Mouse (Mus musculus) MEL (cell line): Measurements from ENCODE around the gene Med12l. TPM values are rescaled to one million over a fixed set of nuclear protein-coding genes. Genes with fewer than 3 reads are reported as not detected.

Experiments used
- DNase-seq: peaks from one replicate; pipeline ENCODE4 v3.0.0; 2011; ENCODE audit warnings: low read depth, low spot score
- H3K27ac ChIP-seq: 2 replicates; pipeline ENCODE4 v1.5.1; 2012; ENCODE audit warnings: low read depth, mild to moderate bottlenecking, control low read depth, low read length, moderate library complexity; ENCODE audit not compliant: control insufficient read depth
- H3K27me3 ChIP-seq, 2 experiments: fragments of 150-350 bp in 1 of 2; sonication (generic) in 1 of 2; 2 replicates each; pipeline ENCODE4 v1.6.1; 2012; ENCODE audit warnings: low read length in 2 of 2, mild to moderate bottlenecking in 2 of 2, improper control_type of control experiment in 1 of 2, moderate library complexity in 1 of 2; ENCODE audit not compliant: insufficient read depth in 2 of 2, control insufficient read depth in 1 of 2
- H3K36me3 ChIP-seq, 2 experiments: 2 replicates each; pipeline ENCODE4 v1.6.1; 2012 to 2014; ENCODE audit warnings: low read length in 2 of 2, improper control_type of control experiment in 1 of 2, inconsistent platforms in 1 of 2, mild to moderate bottlenecking in 1 of 2; ENCODE audit not compliant: insufficient read depth in 2 of 2, control insufficient read depth in 1 of 2
- H3K4me1 ChIP-seq, 2 experiments: fragments of 150-350 bp in 1 of 2; sonication (generic) in 1 of 2; 2 replicates each; pipeline ENCODE4 v1.6.1; 2012; ENCODE audit warnings: low read length in 2 of 2, improper control_type of control experiment in 1 of 2, mild to moderate bottlenecking in 1 of 2; ENCODE audit not compliant: insufficient read depth in 2 of 2, control insufficient read depth in 1 of 2
- H3K4me3 ChIP-seq, 2 experiments: fragments of 150-350 bp in 1 of 2; sonication (generic) in 1 of 2; 2 replicates each; pipeline ENCODE4 v1.5.1; 2012; ENCODE audit warnings: low read depth in 2 of 2, low read length in 2 of 2, mild to moderate bottlenecking in 2 of 2, moderate library complexity in 2 of 2, control low read depth in 1 of 2, improper control_type of control experiment in 1 of 2; ENCODE audit not compliant: control insufficient read depth in 1 of 2, insufficient read depth in 1 of 2
- H3K79me2 ChIP-seq: 2 replicates; pipeline ENCODE4 v1.6.1; 2012; ENCODE audit warnings: mild to moderate bottlenecking, low read length, moderate library complexity; ENCODE audit not compliant: control insufficient read depth, poor library complexity, insufficient read depth
- H3K9ac ChIP-seq: 2 replicates; pipeline ENCODE4 v1.6.1; 2012; ENCODE audit warnings: low read depth, mild to moderate bottlenecking, control low read depth, low read length, moderate library complexity; ENCODE audit not compliant: control insufficient read depth, poor library complexity, severe bottlenecking
- H3K9me3 ChIP-seq: fragments of 150-350 bp; sonication (generic); replicated peaks from 2 replicates; pipeline ENCODE4 v1.6.1; 2012; ENCODE audit warnings: mild to moderate bottlenecking, low read length, improper control_type of control experiment, moderate library complexity; ENCODE audit not compliant: insufficient read depth
- BHLHE40 ChIP-seq: IDR thresholded peaks from 2 replicates; pipeline ENCODE4 v1.6.1; 2012; ENCODE audit warnings: low read depth, mild to moderate bottlenecking, inconsistent platforms, low read length, improper control_type of control experiment, borderline replicate concordance
- CHD1 ChIP-seq: IDR thresholded peaks from 2 replicates; pipeline ENCODE4 v1.6.1; 2012; ENCODE audit warnings: low read depth, mild to moderate bottlenecking, inconsistent platforms, low read length, improper control_type of control experiment
- CHD2 ChIP-seq: IDR thresholded peaks from 2 replicates; pipeline ENCODE4 v1.6.1; 2011; ENCODE audit warnings: low read length, improper control_type of control experiment
- ELF1 ChIP-seq: IDR thresholded peaks from 2 replicates; pipeline ENCODE4 v1.6.1; 2014; ENCODE audit warnings: low read depth, mild to moderate bottlenecking, inconsistent platforms, low read length, improper control_type of control experiment, moderate library complexity
- ETS1 ChIP-seq: IDR thresholded peaks from 2 replicates; pipeline ENCODE4 v1.6.1; 2012; ENCODE audit warnings: low read depth, mild to moderate bottlenecking, inconsistent platforms, low read length, improper control_type of control experiment, moderate library complexity
- GABPA ChIP-seq: IDR thresholded peaks from 2 replicates; pipeline ENCODE4 v1.6.1; 2012; ENCODE audit warnings: low read depth, mild to moderate bottlenecking, inconsistent platforms, low read length, improper control_type of control experiment, moderate library complexity
- GATA1 ChIP-seq: IDR thresholded peaks from 2 replicates; pipeline ENCODE4 v1.6.1; 2011; ENCODE audit warnings: low read depth, low read length, improper control_type of control experiment
- HCFC1 ChIP-seq: IDR thresholded peaks from 2 replicates; pipeline ENCODE4 v1.6.1; 2012; ENCODE audit warnings: low read depth, mild to moderate bottlenecking, inconsistent platforms, low read length, improper control_type of control experiment, moderate library complexity
- MAFK ChIP-seq: IDR thresholded peaks from 2 replicates; pipeline ENCODE4 v1.6.1; 2011; ENCODE audit warnings: low read depth, mild to moderate bottlenecking, low read length, improper control_type of control experiment, borderline replicate concordance
- MAX ChIP-seq: IDR thresholded peaks from 2 replicates; pipeline ENCODE4 v1.6.1; 2011; ENCODE audit warnings: low read length, improper control_type of control experiment
- MAZ ChIP-seq: IDR thresholded peaks from 2 replicates; pipeline ENCODE4 v1.6.1; 2012; ENCODE audit warnings: low read depth, mild to moderate bottlenecking, inconsistent platforms, low read length, improper control_type of control experiment
- MEF2A ChIP-seq: IDR thresholded peaks from 2 replicates; pipeline ENCODE4 v1.6.1; 2014; ENCODE audit warnings: low read depth, mild to moderate bottlenecking, inconsistent platforms, low read length, improper control_type of control experiment; ENCODE audit not compliant: poor library complexity, insufficient replicate concordance, severe bottlenecking; ENCODE audit errors: extremely low read depth
- MXI1 ChIP-seq: IDR thresholded peaks from 2 replicates; pipeline ENCODE4 v1.6.1; 2011; ENCODE audit warnings: mild to moderate bottlenecking, low read depth, low read length, improper control_type of control experiment
- MYB ChIP-seq: IDR thresholded peaks from 2 replicates; pipeline ENCODE4 v1.6.1; 2011; ENCODE audit warnings: mild to moderate bottlenecking, low read depth, low read length, improper control_type of control experiment
- NELFE ChIP-seq: IDR thresholded peaks from 2 replicates; pipeline ENCODE4 v1.6.1; 2011; ENCODE audit warnings: low read depth, low read length, improper control_type of control experiment
- POLR2A ChIP-seq, 2 experiments: IDR thresholded peaks; 2 replicates each; pipeline ENCODE4 v1.6.1; 2011 to 2012; ENCODE audit warnings: low read length in 2 of 2, mild to moderate bottlenecking in 2 of 2, control low read depth in 1 of 2, improper control_type of control experiment in 1 of 2, low read depth in 1 of 2, moderate library complexity in 1 of 2; ENCODE audit not compliant: control insufficient read depth in 1 of 2, insufficient read depth in 1 of 2, poor library complexity in 1 of 2
- POLR2AphosphoS5 ChIP-seq: IDR thresholded peaks from 2 replicates; pipeline ENCODE4 v1.6.1; 2012; ENCODE audit warnings: low read depth, borderline replicate concordance, mild to moderate bottlenecking, inconsistent platforms, low read length, moderate library complexity, mixed read lengths
- RAD21 ChIP-seq: IDR thresholded peaks from 2 replicates; pipeline ENCODE4 v1.6.1; 2011; ENCODE audit warnings: mild to moderate bottlenecking, low read depth, low read length, improper control_type of control experiment
- RCOR1 ChIP-seq: IDR thresholded peaks from 2 replicates; pipeline ENCODE4 v1.6.1; 2012; ENCODE audit warnings: low read depth, mild to moderate bottlenecking, inconsistent platforms, low read length, improper control_type of control experiment
- SIN3A ChIP-seq: IDR thresholded peaks from 2 replicates; pipeline ENCODE4 v1.6.1; 2012; ENCODE audit warnings: low read length, improper control_type of control experiment, inconsistent platforms
- TAL1 ChIP-seq: IDR thresholded peaks from 2 replicates; pipeline ENCODE4 v1.6.1; 2012; ENCODE audit warnings: mild to moderate bottlenecking, inconsistent platforms, low read length, moderate library complexity, mixed read lengths
- USF1 ChIP-seq: IDR thresholded peaks from 2 replicates; pipeline ENCODE4 v1.6.1; 2014; ENCODE audit warnings: low read depth, mild to moderate bottlenecking, inconsistent platforms, low read length, improper control_type of control experiment, moderate library complexity
- ZC3H11A ChIP-seq: IDR thresholded peaks from 2 replicates; pipeline ENCODE4 v1.6.1; 2012; ENCODE audit warnings: low read depth, mild to moderate bottlenecking, inconsistent platforms, low read length, improper control_type of control experiment
- ZKSCAN1 ChIP-seq: IDR thresholded peaks from 2 replicates; pipeline ENCODE4 v1.6.1; 2012; ENCODE audit warnings: low read depth, mild to moderate bottlenecking, inconsistent platforms, low read length, improper control_type of control experiment, moderate library complexity
- ZNF384 ChIP-seq: IDR thresholded peaks from 2 replicates; pipeline ENCODE4 v1.6.1; 2012; ENCODE audit warnings: low read depth, mild to moderate bottlenecking, inconsistent platforms, low read length, improper control_type of control experiment
- polyA plus RNA-seq, 2 experiments: library from polyadenylated mRNA; stranded (reverse) in 1 of 2; unstranded in 1 of 2; fragments of >175 nt in 1 of 2; fragments of >200 nt in 1 of 2; gene quantifications; 2 replicates each; pipeline versions ENCODE4 v1.2.1 to v1.2.4; 2012; ENCODE audit warnings: low replicate concordance in 2 of 2, low read depth in 1 of 2; ENCODE audit not compliant: insufficient read length in 2 of 2, insufficient read depth in 1 of 2, missing spikeins in 1 of 2
- total RNA-seq: library from RNA; depleted of rRNA; stranded (reverse); fragments of 300-350 nt; gene quantifications from 2 replicates; pipeline ENCODE4 v1.2.3, GENCODE M21; 2012

Med12l gene
- total and polyA plus RNA-seq, 3 experiments: 0.03 TPM; not detected in 2

- H3K27ac ChIP-seq: no peak overlapping the region
- no peak overlapping the region for H3K4me3 ChIP-seq
- no peaks in the 10 kb centered on the region for H3K79me2 ChIP-seq
- H3K9ac ChIP-seq: no peak overlapping the region
- H3K9me3 ChIP-seq: no peaks in the 10 kb centered on the region
- no peaks in the 10 kb centered on the region for H3K4me1 ChIP-seq
- DNase-seq: no peak
- peaks cover 2% of the 10 kb centered on the region in 2 experiments for H3K27me3 ChIP-seq
- H3K36me3 ChIP-seq: no peaks in the 10 kb centered on the region
- TF ChIP-seq POLR2AphosphoS5 (no peak), ETS1 (no peak), ELF1 (no peak), ZKSCAN1 (no peak), TAL1 (no peak), MXI1 (no peak), MAFK (no peak), ZNF384 (no peak), RAD21 (no peak), MAX (no peak), GABPA (no peak), MAZ (no peak), NELFE (no peak)
Measured at GRCm38 (mm10) chr3:59080293-59080916, 74.8 kb downstream of the Med12l start.

- TF ChIP-seq ELF1: no peak
- TF ChIP-seq BHLHE40: no peak
- no peak for TF ChIP-seq CHD2
- no peak for TF ChIP-seq MYB
- TF ChIP-seq GABPA: no peak
- TF ChIP-seq ZC3H11A: no peak
- no peak for TF ChIP-seq RAD21
- TF ChIP-seq MAX: no peak
- TF ChIP-seq HCFC1: no peak
- no peak for TF ChIP-seq POLR2A (IDR thresholded peaks at IDR 0.05; ENCODE audit: control insufficient read depth in 1 of 2, insufficient read depth in 1 of 2, low read depth in 1 of 2, low read length in 2 of 2, poor library complexity in 1 of 2)
- no peak for TF ChIP-seq GATA1
- no peak for TF ChIP-seq MEF2A
- TF ChIP-seq SIN3A: no peak
- no peak for TF ChIP-seq CHD1
- TF ChIP-seq RCOR1: no peak
- no peak for TF ChIP-seq MXI1
- TF ChIP-seq USF1: no peak
- no peaks in the 10 kb centered on the region for H3K79me2 ChIP-seq
- H3K4me3 ChIP-seq: no peak overlapping the region
- H3K27ac ChIP-seq: no peak overlapping the region
- H3K9ac ChIP-seq: no peak overlapping the region
- peaks cover under 1 to 2% of the 10 kb centered on the region in 2 experiments; a peak in 3 of 4 replicates for H3K27me3 ChIP-seq
- no peaks in the 10 kb centered on the region for H3K9me3 ChIP-seq
- no peaks in the 10 kb centered on the region for H3K4me1 ChIP-seq
- no peaks in the 10 kb centered on the region for H3K36me3 ChIP-seq
- no peak for DNase-seq
Measured at GRCm38 (mm10) chr3:59080919-59081318, 75.3 kb downstream of the Med12l start.
